Mouse (Mus musculus) heart, embryonic 15.5 days (tissue): ENCODE data around the gene Rxfp1. TPM values are rescaled to one million over a fixed set of nuclear protein-coding genes. Genes with fewer than 3 reads are reported as not detected.

Experiments
- ATAC-seq: fragments of 200-750 bp; cut with Nextera tagmentation; replicated peaks from 2 replicates; pipeline ENCODE4 v1.8.0; 2017; ENCODE audit warnings: low read depth, moderate TSS enrichment; ENCODE audit not compliant: insufficient number of reproducible peaks, insufficient read depth, low FRiP score
- H3K27ac ChIP-seq: fragments of 300-500 bp; sonication (generic); 2 replicates; pipeline ENCODE4 v1.5.1; 2015; ENCODE audit warnings: mild to moderate bottlenecking, inconsistent platforms
- H3K27me3 ChIP-seq: fragments of 300-500 bp; sonication (generic); 2 replicates; pipeline ENCODE4 v1.6.1; 2015; ENCODE audit warnings: inconsistent platforms
- H3K36me3 ChIP-seq: fragments of 300-500 bp; sonication (generic); 2 replicates; pipeline ENCODE4 v1.6.1; 2015; ENCODE audit warnings: mild to moderate bottlenecking, inconsistent platforms
- H3K4me1 ChIP-seq: fragments of 300-500 bp; sonication (generic); replicated peaks from 2 replicates; pipeline ENCODE4 v1.6.1; 2015; ENCODE audit warnings: inconsistent platforms
- H3K4me2 ChIP-seq: fragments of 300-500 bp; sonication (generic); 2 replicates; pipeline ENCODE4 v1.6.1; 2015; ENCODE audit warnings: inconsistent platforms, mild to moderate bottlenecking, moderate library complexity
- H3K4me3 ChIP-seq: fragments of 300-500 bp; sonication (generic); 2 replicates; pipeline ENCODE4 v1.5.1; 2015; ENCODE audit warnings: mild to moderate bottlenecking, inconsistent platforms
- H3K9ac ChIP-seq: fragments of 300-500 bp; sonication (generic); 2 replicates; pipeline ENCODE4 v1.6.1; 2015; ENCODE audit warnings: mild to moderate bottlenecking, inconsistent platforms
- H3K9me3 ChIP-seq: fragments of 300-500 bp; sonication (generic); replicated peaks from 2 replicates; pipeline ENCODE4 v1.6.1; 2016; ENCODE audit warnings: inconsistent platforms
- WGBS: fragments of 180-500 bp; shearing (Covaris S2); methylation state at CpG from one replicate; pipeline ENCODE4 v1.1.7; 2015; ENCODE audit warnings: mixed read lengths; 5-methylcytosine and 5-hydroxymethylcytosine counted together
- polyA plus RNA-seq: library from polyadenylated mRNA; unstranded; fragments of >200 nt; fragmentation: Nextera tagmentation; extraction: Ambion mirVana; gene quantifications from 2 replicates; pipeline ENCODE4 v1.2.1, GENCODE M21; 2015

The Rxfp1 gene
- polyA plus RNA-seq, 1 experiment from 2014 or later = 10.3 TPM

- H3K4me3 ChIP-seq = peak overlapping the region; percentile 88
- peak overlapping the region; percentile 69 for H3K4me2 ChIP-seq
- peaks cover 18% of the 10 kb centered on the region for H3K4me1 ChIP-seq
- peak overlapping the region; percentile 87 for H3K9ac ChIP-seq
- H3K36me3 ChIP-seq = peaks cover 29% of the 10 kb centered on the region
- H3K9me3 ChIP-seq = no peaks in the 10 kb centered on the region
- 2% methylated on average over 15 of the region's 15 CpGs for WGBS
- H3K27me3 ChIP-seq = no peaks in the 10 kb centered on the region
- H3K27ac ChIP-seq = peak overlapping the region; percentile 88
- ATAC-seq = no peak; the same call in 1 of the 2 replicates
Observed at GRCm38 (mm10) chr3:79591793-79592471, 145.7 kb downstream of the Rxfp1 start.

Other genes with a start within 250 kb of the Rxfp1 start
- 2.9 and 3.6 TPM in 2 replicates for gene Fnip2, start 170.1 kb downstream of the Rxfp1 start, polyA plus RNA-seq
- gene Ppid, start 146.5 kb downstream of the Rxfp1 start, polyA plus RNA-seq = 91.9 and 99.3 TPM in 2 replicates
- 22.6 and 23.7 TPM in 2 replicates for gene 4930579G24Rik, start 108.8 kb downstream of the Rxfp1 start, polyA plus RNA-seq
- gene Etfdh, start 108.4 kb downstream of the Rxfp1 start, polyA plus RNA-seq = 159 and 187 TPM in 2 replicates
- gene Tmem144, start 114.9 kb upstream of the Rxfp1 start, polyA plus RNA-seq = 8.3 and 8.9 TPM in 2 replicates
- gene Fam198b, start 146.7 kb upstream of the Rxfp1 start, polyA plus RNA-seq = 53.3 and 64.5 TPM in 2 replicates